Mouse (Mus musculus) neural tube, embryonic 11.5 days (tissue): ENCODE measurements at regions not wholly inside any gene's neighbourhood (a gene's known extent, or its start where the extent isn't known, plus 50 kb on each side); places are given as distances from the start of the nearest gene placed in this dataset.

Experiments used
- ATAC-seq: fragments of 200-750 bp; cut with Nextera tagmentation; 2 replicates; pipeline ENCODE4 v1.8.0; 2017; ENCODE audit warnings: moderate number of reproducible peaks, mild to moderate bottlenecking, moderate TSS enrichment, moderate library complexity; ENCODE audit not compliant: insufficient read depth, low FRiP score, low TSS enrichment
- DNase-seq: peaks from one replicate; pipeline ENCODE4 v3.0.0-alpha.2; 2015; ENCODE audit warnings: low spot score
- H3K27ac ChIP-seq: fragments of 300-500 bp; sonication (generic); 2 replicates; pipeline ENCODE4 v1.5.1; 2014; ENCODE audit warnings: low read depth, mild to moderate bottlenecking, low read length
- H3K27me3 ChIP-seq: fragments of 300-500 bp; sonication (generic); 2 replicates; pipeline ENCODE4 v1.6.1; 2014; ENCODE audit warnings: mild to moderate bottlenecking, low read length, mixed read lengths; ENCODE audit not compliant: control insufficient read depth, insufficient read depth
- H3K36me3 ChIP-seq: fragments of 300-500 bp; sonication (generic); 2 replicates; pipeline ENCODE4 v1.6.1; 2014; ENCODE audit warnings: mild to moderate bottlenecking, low read length, moderate library complexity, mixed read lengths; ENCODE audit not compliant: control insufficient read depth, insufficient read depth
- H3K4me1 ChIP-seq: fragments of 300-500 bp; sonication (generic); 2 replicates; pipeline ENCODE4 v1.6.1; 2014; ENCODE audit warnings: low read length, mixed read lengths; ENCODE audit not compliant: control insufficient read depth, insufficient read depth
- H3K4me2 ChIP-seq: fragments of 300-500 bp; sonication (generic); 2 replicates; pipeline ENCODE4 v1.6.1; 2014; ENCODE audit warnings: low read depth, mild to moderate bottlenecking, moderate library complexity
- H3K4me3 ChIP-seq: fragments of 300-500 bp; sonication (generic); 2 replicates; pipeline ENCODE4 v1.5.1; 2014; ENCODE audit warnings: low read depth, low read length
- H3K9ac ChIP-seq: fragments of 300-500 bp; sonication (generic); 2 replicates; pipeline ENCODE4 v1.6.1; 2014; ENCODE audit warnings: mild to moderate bottlenecking, low read length
- H3K9me3 ChIP-seq: fragments of 300-500 bp; sonication (generic); 2 replicates; pipeline ENCODE4 v1.6.1; 2016; ENCODE audit warnings: low read length; ENCODE audit not compliant: control insufficient read depth
- WGBS: fragments of 180-500 bp; shearing (Covaris S2); extraction: QIAGEN DNeasy Blood & Tissue Kit; methylation state at CpG from one replicate; pipeline ENCODE4 v1.1.7; 2014; 5-methylcytosine and 5-hydroxymethylcytosine counted together

GRCm38 (mm10) chr16:5382228-5382884, 126.6 kb upstream of the Eef2kmt start:
- Histone ChIP-seq H3K27ac (no peak overlapping the region), H3K9ac (no peak overlapping the region), H3K27me3 (no peaks in the 10 kb centered on the region), H3K36me3 (no peaks in the 10 kb centered on the region), H3K4me2 (no peak overlapping the region), H3K9me3 (no peaks in the 10 kb centered on the region), H3K4me3 (no peak overlapping the region), H3K4me1 (no peaks in the 10 kb centered on the region)
- ATAC-seq (no peak), DNase-seq (no peak)
- WGBS: 42% methylated on average over 6 of the region's 6 CpGs

GRCm38 (mm10) chr16:5380626-5381025, 124.8 kb upstream of the Eef2kmt start:
- DNase-seq (no peak), ATAC-seq (no peak)
- Histone ChIP-seq H3K4me3 (no peak overlapping the region), H3K9me3 (no peaks in the 10 kb centered on the region), H3K4me1 (no peaks in the 10 kb centered on the region), H3K36me3 (no peaks in the 10 kb centered on the region), H3K27ac (no peak overlapping the region), H3K27me3 (no peaks in the 10 kb centered on the region), H3K4me2 (no peak overlapping the region), H3K9ac (no peak overlapping the region)
- WGBS: 84% methylated on average over 3 of the region's 3 CpGs

- Histone ChIP-seq H3K9me3 (no peaks in the 10 kb centered on the region), H3K4me3 (no peak overlapping the region), H3K9ac (no peak overlapping the region), H3K36me3 (no peaks in the 10 kb centered on the region), H3K4me1 (no peaks in the 10 kb centered on the region), H3K27ac (no peak overlapping the region), H3K27me3 (no peaks in the 10 kb centered on the region), H3K4me2 (no peak overlapping the region)
- DNase-seq (no peak), ATAC-seq (no peak)
- 89% methylated on average over 3 of the region's 3 CpGs for WGBS
Observed at GRCm38 (mm10) chr16:5377001-5377400, 121.2 kb upstream of the Eef2kmt start.

- DNase-seq (no peak), ATAC-seq (no peak)
- 37% methylated on average over 6 of the region's 6 CpGs for WGBS
Observed at GRCm38 (mm10) chr16:5374818-5375605, 119.2 kb upstream of the Eef2kmt start.

GRCm38 (mm10) chr16:5371175-5371893, 115.6 kb upstream of the Eef2kmt start:
- no peaks in the 10 kb centered on the region for H3K27me3 ChIP-seq
- no peak overlapping the region for H3K9ac ChIP-seq
- H3K4me1 ChIP-seq: no peaks in the 10 kb centered on the region
- no peak overlapping the region for H3K4me3 ChIP-seq
- 85% methylated on average over 4 of the region's 4 CpGs for WGBS
- H3K36me3 ChIP-seq: no peaks in the 10 kb centered on the region
- H3K27ac ChIP-seq: no peak overlapping the region
- ATAC-seq: no peak
- DNase-seq: no peak
- no peak overlapping the region for H3K4me2 ChIP-seq
- no peaks in the 10 kb centered on the region for H3K9me3 ChIP-seq

More at GRCm38 (mm10) chr16:5374818-5375605, 119.2 kb upstream of the Eef2kmt start:
- no peaks in the 10 kb centered on the region for H3K36me3 ChIP-seq
- H3K4me1 ChIP-seq: no peaks in the 10 kb centered on the region
- H3K9ac ChIP-seq: no peak overlapping the region
- H3K4me2 ChIP-seq: no peak overlapping the region
- H3K4me3 ChIP-seq: no peak overlapping the region
- H3K27me3 ChIP-seq: no peaks in the 10 kb centered on the region
- H3K27ac ChIP-seq: no peak overlapping the region
- H3K9me3 ChIP-seq: no peaks in the 10 kb centered on the region

GRCm38 (mm10) chr16:5370496-5370895, 114.7 kb upstream of the Eef2kmt start:
- H3K4me2 ChIP-seq: no peak overlapping the region
- no peak overlapping the region for H3K4me3 ChIP-seq
- DNase-seq (no peak), ATAC-seq (no peak)
- H3K27ac ChIP-seq: no peak overlapping the region
- no peaks in the 10 kb centered on the region for H3K27me3 ChIP-seq
- no peak overlapping the region for H3K9ac ChIP-seq
- no peaks in the 10 kb centered on the region for H3K36me3 ChIP-seq
- H3K9me3 ChIP-seq: no peaks in the 10 kb centered on the region
- no peaks in the 10 kb centered on the region for H3K4me1 ChIP-seq

- H3K9ac ChIP-seq: no peak overlapping the region
- no peak overlapping the region for H3K27ac ChIP-seq
- H3K4me3 ChIP-seq: no peak overlapping the region
- no peaks in the 10 kb centered on the region for H3K9me3 ChIP-seq
- WGBS: 47% methylated on average over 7 of the region's 7 CpGs
- no peaks in the 10 kb centered on the region for H3K4me1 ChIP-seq
- DNase-seq (no peak), ATAC-seq (no peak)
- H3K36me3 ChIP-seq: no peaks in the 10 kb centered on the region
- no peak overlapping the region for H3K4me2 ChIP-seq
- H3K27me3 ChIP-seq: no peaks in the 10 kb centered on the region
Observed at GRCm38 (mm10) chr16:5368897-5369558, 113.2 kb upstream of the Eef2kmt start.

GRCm38 (mm10) chr16:5368357-5368756, 112.6 kb upstream of the Eef2kmt start:
- ATAC-seq (no peak), DNase-seq (no peak)
- WGBS: 89% methylated on average over 8 of the region's 8 CpGs
- Histone ChIP-seq H3K27ac (no peak overlapping the region), H3K9ac (no peak overlapping the region), H3K36me3 (no peaks in the 10 kb centered on the region), H3K4me2 (no peak overlapping the region), H3K27me3 (no peaks in the 10 kb centered on the region), H3K4me1 (no peaks in the 10 kb centered on the region), H3K9me3 (no peaks in the 10 kb centered on the region), H3K4me3 (no peak overlapping the region)
